Mouse (Mus musculus) central nervous system, embryonic 14 days (tissue): ENCODE results near the gene S100g. TPM values are rescaled to one million over a fixed set of nuclear protein-coding genes. Genes with fewer than 3 reads are reported as not detected.

Source experiments
- polyA plus RNA-seq: library from polyadenylated mRNA; depleted of rRNA; stranded (reverse); fragments of >200 nt; gene quantifications from 2 replicates; pipeline ENCODE4 v1.2.3, GENCODE M21; 2012; rRNA removed

Gene S100g
- polyA plus RNA-seq: 0.40 TPM in 1 of 2 replicates, not detected in the other

DNA sequence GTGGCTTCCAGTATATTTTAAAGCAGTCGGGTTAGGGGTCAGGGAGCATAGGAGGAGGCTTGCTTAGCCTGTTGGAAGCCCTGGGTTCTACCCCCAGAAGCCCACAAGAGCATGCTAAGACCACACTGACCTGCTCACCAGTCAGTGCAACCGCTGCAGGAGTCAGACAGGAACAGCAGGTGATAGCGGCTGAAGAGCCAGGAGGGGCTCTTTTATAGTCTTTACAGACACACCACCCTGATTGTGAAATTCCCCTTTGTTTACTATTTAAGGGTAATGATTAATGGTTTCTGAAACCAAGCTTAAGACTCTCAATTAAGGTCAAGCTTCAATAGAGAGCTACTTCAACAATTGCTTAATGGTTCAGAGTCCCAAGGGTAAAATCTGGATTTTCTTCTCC is at the start of gene S100g:
Gene S100g, minus strand, starts transcription at position 217 of the 400 bp plus-strand sequence.

Other genes with a start within 250 kb of the S100g start
- 136 and 158 TPM in 2 replicates for gene Rbbp7, start 204.2 kb downstream of the S100g start, polyA plus RNA-seq
- gene Txlng, start 135.1 kb downstream of the S100g start, polyA plus RNA-seq: 12.9 and 13.6 TPM in 2 replicates
- gene Syap1, start 76.2 kb downstream of the S100g start, polyA plus RNA-seq: 28.1 and 32.2 TPM in 2 replicates
- 62.6 and 67.9 TPM in 2 replicates for gene Ctps2, start 63.4 kb downstream of the S100g start, polyA plus RNA-seq